Mouse (Mus musculus): ENCODE data around the gene Fam89a.

The Fam89a gene

DNA sequence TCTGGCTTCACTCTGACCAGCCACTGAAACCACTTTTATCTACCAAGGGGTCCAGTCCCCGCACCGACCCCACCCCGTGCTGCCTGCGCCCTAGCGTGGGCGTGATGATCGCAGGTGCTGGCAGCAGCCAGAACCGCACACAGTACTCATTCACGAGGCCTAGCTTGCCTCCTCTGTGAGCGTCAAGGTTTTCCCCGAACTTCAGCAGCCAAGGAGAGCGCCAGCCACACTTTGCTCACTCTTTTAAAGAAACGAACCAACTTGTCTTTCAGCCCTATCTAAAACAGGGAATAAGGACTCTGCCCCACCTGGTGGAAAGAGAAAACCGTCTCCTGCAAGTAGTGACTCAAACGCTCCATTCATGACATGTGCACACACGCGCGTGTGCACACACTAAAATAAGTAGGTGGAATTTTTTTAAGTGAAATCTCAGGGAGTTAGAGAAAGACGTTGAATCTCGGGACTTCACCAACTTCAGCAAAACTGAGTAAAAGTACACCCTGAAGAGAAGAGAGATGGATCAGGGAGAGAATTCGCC is 762 bp upstream of the Fam89a start:
- in situ Hi-C loops (cut with MboI): no loop called here

GRCm38 (mm10) chr8:124751191-124751590 is 441 bp downstream of the Fam89a start:
- in situ Hi-C loops (cut with MboI): no loop called here

GRCm38 (mm10) chr8:124746661-124747060 is 5.0 kb downstream of the Fam89a start:
- in situ Hi-C loops (cut with MboI): no loop called here

GRCm38 (mm10) chr8:124739268-124739667 is 12.4 kb downstream of the Fam89a start:
- in situ Hi-C loops (cut with MboI): no loop called here

DNA sequence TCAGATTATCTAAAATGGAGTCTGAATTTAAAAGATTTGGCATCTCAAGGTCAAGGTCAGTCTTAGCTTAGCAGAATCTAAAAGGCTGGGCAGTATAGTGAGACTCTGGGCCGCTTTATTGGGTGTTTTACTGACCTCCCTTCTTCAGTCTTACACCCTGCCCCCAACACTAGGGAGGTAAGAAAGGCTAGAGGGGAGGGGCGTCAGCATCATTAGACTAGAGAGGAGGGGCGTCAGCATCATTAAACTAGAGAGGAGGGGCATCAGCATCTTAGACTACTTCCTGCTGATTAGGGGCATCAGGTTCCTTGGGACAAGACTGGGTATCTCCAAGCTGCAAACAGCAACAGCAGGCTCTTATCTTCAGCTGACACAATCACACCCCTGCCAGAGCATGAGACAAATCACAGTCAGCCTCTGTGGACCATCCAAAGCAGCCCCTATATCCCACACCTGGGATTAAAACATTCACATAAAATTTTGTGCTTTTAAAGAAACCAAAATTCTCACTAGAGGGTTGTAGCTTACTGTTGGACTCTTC is 16.2 kb downstream of the Fam89a start:
- in situ Hi-C loops (cut with MboI): no loop called here

DNA sequence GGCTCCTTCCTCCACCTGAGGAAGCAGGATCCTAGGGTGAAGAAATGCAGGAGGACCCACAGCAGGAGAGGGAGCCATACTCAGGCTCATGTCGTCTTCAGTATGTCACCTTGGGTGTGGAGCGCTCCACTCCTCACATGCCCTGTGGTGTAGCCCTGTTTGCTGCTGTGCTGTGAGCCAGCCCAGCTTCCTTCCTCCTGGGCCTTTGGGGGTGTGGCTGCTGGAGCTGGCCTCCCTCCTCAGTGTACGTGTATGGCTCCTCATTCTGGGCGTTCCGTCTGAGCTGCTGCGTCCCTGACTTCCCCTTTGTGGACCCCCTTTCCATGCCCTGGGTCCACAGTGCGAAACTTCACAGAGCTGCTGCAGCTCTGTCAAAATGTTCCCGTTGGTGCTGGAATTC is 18.8 kb downstream of the Fam89a start:
- in situ Hi-C loops (cut with MboI): no loop called here

DNA sequence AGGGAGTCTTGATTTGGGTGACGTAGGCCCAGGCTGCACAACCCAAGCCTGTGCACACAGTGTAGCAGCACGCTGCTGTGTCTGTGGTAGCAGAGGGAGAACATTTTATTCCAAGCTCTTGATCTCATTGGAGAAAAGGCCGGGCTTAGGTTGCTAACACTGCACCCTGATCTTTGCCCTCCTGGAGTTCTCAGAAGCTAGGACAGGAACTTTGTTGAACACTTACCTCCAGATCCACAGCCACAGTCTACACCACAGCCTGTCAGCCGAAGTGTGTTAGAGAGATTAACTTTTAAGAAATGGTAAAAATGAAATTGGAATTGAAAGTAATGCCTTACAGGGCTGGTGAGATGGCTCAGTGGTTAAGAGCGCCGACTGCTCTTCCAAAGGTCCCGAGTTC is 27.3 kb downstream of the Fam89a start:
- in situ Hi-C loops (cut with MboI): no loop called here

GRCm38 (mm10) chr8:124721862-124722515 is 29.6 kb downstream of the Fam89a start, which contains the start of the genes Ttc13 and Arv1:
Gene Ttc13, minus strand, starts transcription at chr8:124721983.
Gene Arv1, plus strand, starts transcription at chr8:124722139.
- in situ Hi-C loops (cut with MboI): no loop called here

GRCm38 (mm10) chr8:124720938-124721861 is 30.4 kb downstream of the Fam89a start:
- in situ Hi-C loops (cut with MboI): no loop called here

GRCm38 (mm10) chr8:124720133-124720532 is 31.5 kb downstream of the Fam89a start:
- in situ Hi-C loops (cut with MboI): no loop called here

- in situ Hi-C loops (cut with MboI): no loop called here
Measured at GRCm38 (mm10) chr8:124715736-124716135, 35.9 kb downstream of the Fam89a start.

- in situ Hi-C loops (cut with MboI): no loop called here
Measured at GRCm38 (mm10) chr8:124713207-124713606, 38.4 kb downstream of the Fam89a start.

- in situ Hi-C loops (cut with MboI): no loop called here
Measured at GRCm38 (mm10) chr8:124705823-124706222, 45.8 kb downstream of the Fam89a start.

GRCm38 (mm10) chr8:124704376-124704775 is 47.3 kb downstream of the Fam89a start:
- in situ Hi-C loops (cut with MboI): no loop called here

GRCm38 (mm10) chr8:124703526-124703925 is 48.1 kb downstream of the Fam89a start:
- in situ Hi-C loops (cut with MboI): no loop called here

- in situ Hi-C loops (cut with MboI): no loop called here
Measured at GRCm38 (mm10) chr8:124702183-124702582, 49.4 kb downstream of the Fam89a start.

GRCm38 (mm10) chr8:124701023-124701422 is 50.6 kb downstream of the Fam89a start:
- in situ Hi-C loops (cut with MboI): no loop called here

DNA sequence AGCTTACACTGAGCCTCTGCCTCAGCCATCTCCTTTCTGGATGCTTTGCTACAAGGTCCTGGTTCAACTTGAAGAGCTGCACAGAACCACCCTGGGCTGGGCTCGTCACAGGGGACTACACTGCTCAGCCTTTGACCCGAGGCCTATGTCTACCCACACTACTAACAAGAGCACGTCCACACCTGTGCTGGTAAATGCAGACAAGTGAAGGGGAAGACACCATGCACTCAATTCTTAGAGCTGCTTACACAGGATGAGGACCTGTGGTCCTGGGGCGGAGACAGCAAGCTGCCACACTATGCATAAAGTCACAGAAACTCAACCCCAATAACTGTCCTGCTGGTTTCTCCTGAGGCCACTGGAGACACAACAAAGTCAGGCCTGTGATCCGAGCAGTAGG is 51.4 kb downstream of the Fam89a start:
- in situ Hi-C loops (cut with MboI): no loop called here

GRCm38 (mm10) chr8:124695424-124696100 is 56.1 kb downstream of the Fam89a start:
- in situ Hi-C loops (cut with MboI): no loop called here

GRCm38 (mm10) chr8:124691706-124692105 is 59.9 kb downstream of the Fam89a start:
- in situ Hi-C loops (cut with MboI): no loop called here

All from mature B cell (primary cell).